Mouse (Mus musculus): ENCODE results near the gene Gak.

Gene Gak

DNA sequence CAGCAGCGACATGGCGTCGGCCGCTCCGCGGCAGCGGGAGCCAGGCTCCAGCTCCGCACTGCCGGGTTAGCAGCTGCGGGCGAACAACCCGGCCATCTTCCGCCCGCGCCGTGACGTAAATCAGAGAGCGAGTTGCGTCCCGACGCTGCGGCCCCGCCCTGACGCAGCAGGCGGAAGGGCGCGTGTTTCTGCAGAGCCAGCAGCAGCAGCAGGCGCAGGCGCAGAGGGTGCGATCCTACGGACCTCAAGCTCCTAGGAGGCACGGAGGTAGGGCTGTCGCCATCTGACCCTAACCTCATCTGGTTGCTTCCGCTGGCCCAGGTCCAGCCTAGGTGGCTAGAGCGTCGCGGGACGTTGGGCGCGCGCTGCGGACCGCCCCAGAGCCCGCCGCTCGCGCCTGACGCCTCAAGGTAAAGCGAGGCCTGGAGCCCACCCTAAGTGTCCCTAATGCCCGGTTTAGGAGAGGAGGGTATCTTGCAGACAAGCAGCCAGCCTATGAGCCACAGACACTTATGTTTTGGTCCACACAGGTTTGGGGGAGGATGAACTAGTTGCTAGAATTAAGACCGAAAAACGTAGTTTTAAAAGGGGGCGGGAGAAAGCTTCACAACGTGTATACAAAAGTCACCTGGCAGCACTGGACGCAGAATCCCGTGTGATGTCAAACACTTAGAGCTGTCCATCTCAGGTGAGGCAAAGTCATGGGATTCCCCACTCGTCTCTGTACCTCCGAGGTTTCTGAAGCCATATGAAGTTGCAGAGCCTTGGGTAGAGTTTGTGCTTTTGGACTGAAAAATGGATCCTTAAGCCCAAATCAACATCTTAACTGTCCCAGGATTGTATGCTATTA is at the start of gene Gak, which contains the start of gene Tmem175:
Gak (minus strand) TSS at position 122 of the 850 bp plus-strand sequence.
Tmem175 (plus strand) TSS at position 137 of the 850 bp plus-strand sequence.
- peak; percentile 98 for DNase-seq (ENCODE audit: low read depth, low spot score)

GRCm38 (mm10) chr5:108678296-108678854 is 48.8 kb upstream of the Gak start:
- DNase-seq (ENCODE audit: low read depth, low spot score): no peak

- DNase-seq (ENCODE audit: low read depth, low spot score): no peak
These were observed 48.2 kb upstream of the Gak start for GRCm38 (mm10) chr5:108677605-108678295.

- DNase-seq (ENCODE audit: low read depth, low spot score): no peak
These were observed 47.4 kb upstream of the Gak start for GRCm38 (mm10) chr5:108676772-108677498.

GRCm38 (mm10) chr5:108675251-108675816 is 45.8 kb upstream of the Gak start, which contains the start of gene Slc26a1:
Slc26a1 (minus strand) TSS chr5:108675569.
- DNase-seq (ENCODE audit: low read depth, low spot score): no peak

- DNase-seq (ENCODE audit: low read depth, low spot score): no peak
These were observed 45.1 kb upstream of the Gak start for GRCm38 (mm10) chr5:108674624-108675023.

- DNase-seq (ENCODE audit: low read depth, low spot score): no peak
These were observed 42.2 kb upstream of the Gak start for GRCm38 (mm10) chr5:108671757-108672156.

- peak; percentile 53 for DNase-seq (ENCODE audit: low read depth, low spot score)
These were observed 41.2 kb upstream of the Gak start for GRCm38 (mm10) chr5:108670785-108671184.

- no peak for DNase-seq (ENCODE audit: low read depth, low spot score)
These were observed 40.4 kb upstream of the Gak start for GRCm38 (mm10) chr5:108669986-108670385.

GRCm38 (mm10) chr5:108668977-108669936 is 39.7 kb upstream of the Gak start, which contains the start of gene Dgkq:
Dgkq (minus strand) TSS chr5:108669672.
- peak; percentile 88 for DNase-seq (ENCODE audit: low read depth, low spot score)

GRCm38 (mm10) chr5:108668387-108668932 is 38.9 kb upstream of the Gak start:
- no peak for DNase-seq (ENCODE audit: low read depth, low spot score)

GRCm38 (mm10) chr5:108667370-108667769 is 37.8 kb upstream of the Gak start:
- no peak for DNase-seq (ENCODE audit: low read depth, low spot score)

GRCm38 (mm10) chr5:108665066-108665465 is 35.5 kb upstream of the Gak start:
- no peak for DNase-seq (ENCODE audit: low read depth, low spot score)

GRCm38 (mm10) chr5:108662772-108663171 is 33.2 kb upstream of the Gak start:
- no peak for DNase-seq (ENCODE audit: low read depth, low spot score)

DNA sequence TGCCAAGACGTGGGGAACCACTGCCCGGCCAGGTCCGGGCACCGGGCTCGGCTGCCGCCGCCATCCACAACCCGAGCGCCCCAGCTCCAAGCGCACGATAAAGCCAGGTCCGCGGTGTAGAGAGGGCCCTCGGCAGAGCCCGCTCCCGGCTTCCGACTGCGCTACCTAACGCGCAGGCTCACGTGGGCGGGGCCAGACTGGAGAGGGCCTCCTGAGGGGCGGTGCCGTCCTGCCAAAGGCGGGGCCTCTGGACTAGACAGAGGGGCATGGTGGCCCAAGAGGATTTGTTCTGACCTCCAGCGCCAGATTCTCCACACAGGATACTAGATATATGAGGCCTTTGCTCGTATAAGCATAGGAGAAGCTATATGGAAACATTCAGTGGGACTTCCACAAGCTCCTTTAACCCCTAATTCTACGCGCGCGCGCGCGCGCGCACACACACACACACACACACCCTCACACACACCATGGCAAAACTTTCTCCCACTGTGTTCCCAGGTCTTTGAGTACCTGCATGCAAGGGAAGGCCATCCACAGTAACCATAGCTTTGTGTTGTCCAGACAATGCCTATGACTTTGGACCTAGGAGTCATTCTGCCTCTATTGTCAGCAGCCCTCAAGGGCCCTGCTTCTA is 31.2 kb upstream of the Gak start:
- DNase-seq (ENCODE audit: low read depth, low spot score): peak; percentile 85

DNA sequence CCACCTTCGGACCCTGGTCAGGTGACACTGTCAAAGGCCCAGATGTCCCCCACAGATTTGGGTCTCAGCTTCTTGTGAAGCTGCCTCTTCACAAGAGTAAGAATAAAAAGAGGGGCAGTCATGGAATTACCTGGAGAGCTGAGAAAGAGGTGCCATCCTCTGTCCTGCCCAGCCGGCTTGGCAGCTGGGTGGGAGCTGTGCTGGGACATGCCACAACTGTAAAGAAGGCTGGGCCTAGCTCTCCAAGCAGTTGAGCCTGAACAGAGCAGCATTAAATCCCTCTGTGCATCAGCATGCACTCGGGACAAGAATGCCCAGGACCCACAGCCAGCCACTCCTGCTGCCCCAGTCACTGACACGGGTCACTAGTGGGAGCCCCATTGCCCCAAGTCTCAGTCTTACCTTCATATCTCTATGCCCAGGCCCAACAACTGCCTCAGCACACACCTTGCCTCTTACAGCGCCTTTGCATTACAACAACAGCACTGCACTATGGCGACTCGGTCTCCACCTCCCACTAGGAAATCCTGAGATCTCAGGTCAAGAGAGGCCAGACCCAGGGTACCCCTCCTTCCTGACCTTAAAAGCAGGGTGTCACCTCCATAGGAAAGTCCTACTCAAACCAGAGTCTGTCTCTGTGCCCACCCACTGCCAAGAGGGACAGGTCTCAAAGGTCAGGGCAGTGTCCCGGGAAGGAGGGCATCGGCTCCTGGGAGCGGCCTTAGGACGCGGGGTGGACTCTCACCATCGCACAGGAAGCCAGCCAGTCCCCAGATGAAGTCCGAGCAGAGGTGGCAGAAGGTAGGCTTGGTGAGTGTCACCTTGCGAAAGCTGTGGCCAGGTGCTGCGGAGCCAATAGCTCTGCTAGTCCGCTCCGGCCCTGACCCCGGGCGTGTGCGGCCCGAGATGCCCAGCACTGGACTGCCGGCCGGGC is 30.4 kb upstream of the Gak start, which contains the start of gene Idua:
Idua (plus strand) TSS at position 634 of the 934 bp plus-strand sequence.
- DNase-seq (ENCODE audit: low read depth, low spot score): no peak

DNA sequence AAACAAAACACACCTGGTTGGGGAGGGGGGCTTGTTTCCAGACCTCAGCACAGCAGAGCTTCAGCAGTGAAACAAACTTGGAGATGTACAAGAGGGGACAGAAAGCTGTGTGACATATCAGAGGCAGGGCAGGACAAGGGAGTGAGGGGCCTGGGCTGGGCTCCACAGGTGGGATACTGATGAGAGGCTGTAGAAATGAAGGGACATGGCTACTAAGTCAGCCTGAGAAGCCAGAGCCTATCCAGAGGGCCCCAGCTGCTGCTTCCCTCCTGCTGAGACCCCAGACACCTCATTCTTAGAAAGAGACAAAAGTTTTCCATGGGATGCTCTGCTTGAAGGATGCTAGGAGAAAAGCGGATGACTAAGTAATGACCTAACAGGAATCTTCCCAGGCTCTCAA is 29.1 kb upstream of the Gak start:
- DNase-seq (ENCODE audit: low read depth, low spot score): no peak

GRCm38 (mm10) chr5:108657406-108657805 is 27.9 kb upstream of the Gak start:
- no peak for DNase-seq (ENCODE audit: low read depth, low spot score)

Data from CD4-positive helper T cell, adult 2 months (primary cell).